Mouse (Mus musculus): ENCODE data around the gene 4930455H04Rik. TPM values are rescaled to one million over a fixed set of nuclear protein-coding genes. Genes with fewer than 3 reads are reported as not detected.

4930455H04Rik gene
- polyA plus RNA-seq, 1 experiment: not detected

DNA sequence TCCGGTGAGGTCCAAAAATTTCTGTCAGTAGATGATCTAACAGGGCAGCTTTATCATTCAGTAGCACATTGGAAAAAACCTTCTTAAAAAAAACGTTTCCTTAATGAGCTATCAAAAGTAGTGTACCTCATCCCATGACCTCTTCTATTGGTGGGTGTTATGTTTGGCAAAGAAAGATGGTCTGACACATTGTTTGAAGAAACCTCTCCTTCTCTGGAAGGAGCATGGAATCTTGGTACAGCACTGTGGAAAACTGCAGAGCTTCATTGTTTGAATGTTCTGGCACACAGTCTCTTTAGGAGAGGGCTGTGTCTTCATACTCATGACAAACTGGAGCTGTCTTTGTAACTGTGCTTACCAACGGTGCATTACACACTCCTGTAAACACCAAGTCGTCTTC is 4.9 kb upstream of the 4930455H04Rik start:
- Histone ChIP-seq H3K4me1 (ENCODE audit: control insufficient read depth, insufficient read depth, low read length) (peaks cover 5% of the 10 kb centered on the region; the same call in 1 of the 2 replicates), H3K4me3 (replicated peaks; ENCODE audit: extremely low read depth, low read depth, low read length) (no peak overlapping the region)
- WGBS: 27% methylated on average over 4 of the region's 4 CpGs
- TF ChIP-seq POLR2A (IDR thresholded peaks at IDR 0.05; ENCODE audit: borderline replicate concordance, extremely low read depth, low read depth, low read length) (no peak), CTCF (IDR thresholded peaks at IDR 0.05; ENCODE audit: insufficient read depth, low read length) (no peak)
- DNase-seq: no peak

DNA sequence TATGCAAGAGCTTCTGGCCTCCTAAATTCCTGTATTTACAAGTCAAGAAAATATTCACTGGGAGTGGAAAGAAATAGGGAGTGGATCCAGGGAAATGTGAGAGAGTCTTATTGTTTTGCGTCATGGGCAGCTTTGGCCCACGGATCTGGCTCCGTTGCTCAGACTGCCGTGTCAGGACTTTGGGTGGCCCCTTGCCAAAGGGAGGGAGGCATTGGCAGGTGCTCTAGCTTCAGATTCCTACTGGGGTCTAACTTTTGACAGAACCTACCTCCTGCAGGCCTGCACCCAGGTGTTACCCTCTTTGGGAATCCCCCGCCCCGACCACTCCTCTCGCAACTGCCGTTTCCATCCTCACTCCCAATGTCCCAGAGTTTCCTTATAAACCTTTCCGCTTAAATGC is 3.6 kb upstream of the 4930455H04Rik start:
- H3K4me3 ChIP-seq (replicated peaks; ENCODE audit: extremely low read depth, low read depth, low read length): no peak overlapping the region
- peaks cover 2% of the 10 kb centered on the region; the same call in 1 of the 2 replicates for H3K4me1 ChIP-seq (ENCODE audit: control insufficient read depth, insufficient read depth, low read length)
- 64% methylated on average over 9 of the region's 9 CpGs for WGBS
- TF ChIP-seq CTCF (IDR thresholded peaks at IDR 0.05; ENCODE audit: insufficient read depth, low read length): no peak
- no peak for TF ChIP-seq POLR2A (IDR thresholded peaks at IDR 0.05; ENCODE audit: borderline replicate concordance, extremely low read depth, low read depth, low read length)
- no peak for DNase-seq

GRCm38 (mm10) chr3:116966225-116966624 is 1.8 kb upstream of the 4930455H04Rik start:
- peak overlapping the region; percentile 69 for H3K4me3 ChIP-seq (replicated peaks; ENCODE audit: extremely low read depth, low read depth, low read length)
- DNase-seq: no peak
- 12% methylated on average over 4 of the region's 4 CpGs for WGBS

DNA sequence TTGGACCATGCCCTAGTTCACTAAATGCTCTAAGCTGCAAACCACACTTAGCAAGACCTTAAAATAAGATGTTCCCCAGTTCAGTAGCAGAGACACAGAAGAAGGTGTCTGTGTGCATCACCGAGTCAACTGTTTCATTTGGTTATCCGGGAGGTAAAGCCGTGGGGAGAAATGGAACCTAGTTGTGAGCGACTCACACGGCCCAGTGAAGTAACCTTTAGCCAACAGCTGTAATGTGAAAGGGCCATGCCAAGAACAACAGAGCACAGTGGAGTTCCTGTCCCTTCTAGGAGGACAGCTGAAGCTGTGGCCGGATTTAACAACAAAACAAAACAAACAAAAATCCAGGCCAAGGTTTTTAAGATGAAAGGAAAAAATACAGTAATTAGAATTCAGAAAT is 1.3 kb upstream of the 4930455H04Rik start:
- no peak for DNase-seq
- H3K4me3 ChIP-seq (replicated peaks; ENCODE audit: extremely low read depth, low read depth, low read length): peak overlapping the region; percentile 69
- TF ChIP-seq POLR2A (IDR thresholded peaks at IDR 0.05; ENCODE audit: borderline replicate concordance, extremely low read depth, low read depth, low read length) (no peak), CTCF (IDR thresholded peaks at IDR 0.05; ENCODE audit: insufficient read depth, low read length) (no peak)
- peaks cover 2% of the 10 kb centered on the region; the same call in 1 of the 2 replicates for H3K4me1 ChIP-seq (ENCODE audit: control insufficient read depth, insufficient read depth, low read length)
- WGBS: 39% methylated on average over 6 of the region's 6 CpGs

More at GRCm38 (mm10) chr3:116966225-116966624, 1.8 kb upstream of the 4930455H04Rik start:
- peaks cover 2% of the 10 kb centered on the region; the same call in 1 of the 2 replicates for H3K4me1 ChIP-seq (ENCODE audit: control insufficient read depth, insufficient read depth, low read length)
- peak; percentile 50 for TF ChIP-seq CTCF (IDR thresholded peaks at IDR 0.05; ENCODE audit: insufficient read depth, low read length)
- TF ChIP-seq POLR2A (IDR thresholded peaks at IDR 0.05; ENCODE audit: borderline replicate concordance, extremely low read depth, low read depth, low read length): peak; percentile 24; the same call in 1 of the 2 replicates

DNA sequence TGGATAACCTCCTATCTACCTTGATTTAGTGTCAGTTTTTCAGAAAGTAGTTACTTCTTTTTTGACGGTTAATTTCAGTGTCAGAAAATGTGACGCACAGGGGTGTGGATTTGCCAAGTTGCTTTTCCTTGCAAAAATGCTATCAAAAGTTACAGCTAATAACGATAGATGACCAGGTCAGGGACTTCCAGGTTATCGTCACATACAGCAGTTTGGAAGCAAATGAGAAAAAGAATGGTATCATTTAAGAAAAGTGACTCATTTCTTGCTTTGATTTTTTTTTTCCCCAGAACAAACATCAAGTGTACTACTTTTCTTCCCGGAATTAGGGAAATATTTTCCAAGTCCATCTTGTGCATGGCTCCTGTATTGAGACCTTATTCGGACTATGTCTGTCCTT is 631 bp upstream of the 4930455H04Rik start:
- 43% methylated on average over 6 of the region's 6 CpGs for WGBS
- peak overlapping the region; percentile 60 for H3K4me3 ChIP-seq (replicated peaks; ENCODE audit: extremely low read depth, low read depth, low read length)
- H3K4me1 ChIP-seq (ENCODE audit: control insufficient read depth, insufficient read depth, low read length): peaks cover 2% of the 10 kb centered on the region; the same call in 1 of the 2 replicates
- DNase-seq: no peak
- TF ChIP-seq CTCF (IDR thresholded peaks at IDR 0.05; ENCODE audit: insufficient read depth, low read length) (no peak), POLR2A (IDR thresholded peaks at IDR 0.05; ENCODE audit: borderline replicate concordance, extremely low read depth, low read depth, low read length) (no peak)

DNA sequence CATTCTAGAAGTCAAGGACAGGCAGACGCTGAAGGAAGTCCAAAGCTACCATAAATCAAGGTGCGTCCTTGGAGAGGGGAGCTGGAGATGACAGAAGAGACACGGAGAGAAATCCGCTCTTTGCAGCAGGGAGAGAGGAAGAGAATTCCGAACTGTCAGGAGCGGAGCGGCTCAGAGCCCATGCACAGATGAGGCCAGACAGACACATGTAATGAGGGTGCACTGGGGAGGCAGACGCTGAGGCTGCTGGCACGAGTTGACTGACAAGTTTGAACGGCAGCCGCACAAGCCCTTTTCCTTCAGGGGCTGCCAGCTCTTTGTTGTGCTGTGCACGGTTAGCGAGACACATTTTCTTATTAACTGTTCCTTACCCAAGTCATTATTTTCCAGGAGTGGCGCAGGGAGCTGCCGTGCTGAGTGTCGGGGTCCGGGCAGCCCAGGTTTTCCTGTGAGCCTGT is 502 bp downstream of the 4930455H04Rik start, which contains the start of gene Palmd:
Palmd (minus strand) TSS at position 448 of the 458 bp plus-strand sequence.
- 5% methylated on average over 17 of the region's 17 CpGs for WGBS
- DNase-seq: peak; percentile 56
- peak within 1 kb of the TSS; percentile 60 for H3K4me3 ChIP-seq (replicated peaks; ENCODE audit: extremely low read depth, low read depth, low read length)
- peaks cover 2% of the 10 kb centered on the region; the same call in 1 of the 2 replicates for H3K4me1 ChIP-seq (ENCODE audit: control insufficient read depth, insufficient read depth, low read length)
- TF ChIP-seq POLR2A (IDR thresholded peaks at IDR 0.05; ENCODE audit: borderline replicate concordance, extremely low read depth, low read depth, low read length) (peak; percentile 86; the same call in 1 of the 2 replicates), CTCF (IDR thresholded peaks at IDR 0.05; ENCODE audit: insufficient read depth, low read length) (no peak)

GRCm38 (mm10) chr3:116969003-116969402 is 936 bp downstream of the 4930455H04Rik start:
- Histone ChIP-seq H3K4me1 (ENCODE audit: control insufficient read depth, insufficient read depth, low read length) (no peaks in the 10 kb centered on the region), H3K4me3 (replicated peaks; ENCODE audit: extremely low read depth, low read depth, low read length) (peak overlapping the region; percentile 60)
- WGBS: 23% methylated on average over 4 of the region's 5 CpGs
- DNase-seq: no peak
- TF ChIP-seq POLR2A (IDR thresholded peaks at IDR 0.05; ENCODE audit: borderline replicate concordance, extremely low read depth, low read depth, low read length) (no peak), CTCF (IDR thresholded peaks at IDR 0.05; ENCODE audit: insufficient read depth, low read length) (no peak)

- 71% methylated on average over 5 of the region's 5 CpGs for WGBS
- Histone ChIP-seq H3K4me1 (ENCODE audit: control insufficient read depth, insufficient read depth, low read length) (no peaks in the 10 kb centered on the region), H3K4me3 (replicated peaks; ENCODE audit: extremely low read depth, low read depth, low read length) (no peak overlapping the region)
- TF ChIP-seq CTCF (IDR thresholded peaks at IDR 0.05; ENCODE audit: insufficient read depth, low read length) (no peak), POLR2A (IDR thresholded peaks at IDR 0.05; ENCODE audit: borderline replicate concordance, extremely low read depth, low read depth, low read length) (no peak)
- no peak for DNase-seq
Observed at GRCm38 (mm10) chr3:116969786-116970185, 1.7 kb downstream of the 4930455H04Rik start.

- Histone ChIP-seq H3K4me3 (replicated peaks; ENCODE audit: extremely low read depth, low read depth, low read length) (peak overlapping the region; percentile 55), H3K4me1 (ENCODE audit: control insufficient read depth, insufficient read depth, low read length) (no peaks in the 10 kb centered on the region; the same call in none of the 2 replicates)
- DNase-seq: no peak
- 34% methylated on average over 9 of the region's 9 CpGs for WGBS
- TF ChIP-seq CTCF (IDR thresholded peaks at IDR 0.05; ENCODE audit: insufficient read depth, low read length) (no peak), POLR2A (IDR thresholded peaks at IDR 0.05; ENCODE audit: borderline replicate concordance, extremely low read depth, low read depth, low read length) (no peak)
Observed at GRCm38 (mm10) chr3:116981811-116982575, 13.9 kb downstream of the 4930455H04Rik start.
